9 mouse cellular contexts compared by ENCODE assay signal in the genomic region with DNA sequence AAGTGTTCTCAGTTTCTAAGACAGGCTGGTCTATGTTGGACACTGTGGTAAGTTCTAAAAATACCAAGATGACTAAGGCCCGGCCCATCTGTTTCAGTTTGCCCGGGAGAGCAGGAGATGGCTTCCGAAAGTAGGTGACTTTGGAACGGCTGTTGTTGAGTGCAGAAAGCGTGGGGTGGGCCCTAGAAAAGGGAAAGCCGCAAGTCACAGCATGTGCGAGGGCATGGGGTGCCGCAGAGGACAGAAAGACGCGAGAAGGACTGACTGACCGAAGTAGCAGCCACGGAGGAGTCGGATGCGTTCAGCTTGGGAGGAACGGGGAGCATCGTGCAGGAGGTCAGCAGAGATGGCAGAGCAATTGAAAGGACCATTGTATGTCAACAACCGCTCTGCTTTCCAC. TPM values are rescaled to one million over a fixed set of nuclear protein-coding genes. Genes with fewer than 3 reads are reported as not detected.
DNase-seq lines count a peak whose midpoint lies in the region; ATAC-seq lines count a peak whose summit lies in the region.
"Had no signal": no experiment of that assay in that cellular context is flagged by ENCODE, and none has a peak within 500 bp of the region (broad histone marks: within the 10 kb centered on the region; RNA-seq: fewer than 3 reads in every experiment).

No protein-coding gene starts in this region.

- H3K4me2 ChIP-seq in midbrain, embryonic 11.5 days = no peak overlapping the region
- no peak overlapping the region for H3K4me2 ChIP-seq in midbrain, embryonic 15.5 days

- no peak for ATAC-seq in midbrain, embryonic 11.5 days (ENCODE audit: low FRiP score)
- ATAC-seq in midbrain, embryonic 15.5 days (replicated peaks) = no peak
- ATAC-seq: midbrain, embryonic 16.5 days had no signal

- H3K4me3 ChIP-seq in midbrain, embryonic 11.5 days (ENCODE audit: low read depth, low read length) = no peak overlapping the region
- no peak overlapping the region for H3K4me3 ChIP-seq in midbrain, embryonic 15.5 days
- no peak overlapping the region for H3K4me3 ChIP-seq in embryonic facial prominence, embryonic 10.5 days

- no peaks in the 10 kb centered on the region for H3K27me3 ChIP-seq in midbrain, embryonic 11.5 days (ENCODE audit: control insufficient read depth, insufficient read depth, low read length)
- no peaks in the 10 kb centered on the region for H3K27me3 ChIP-seq in midbrain, embryonic 15.5 days (replicated peaks)
- H3K27me3 ChIP-seq in embryonic facial prominence, embryonic 10.5 days (replicated peaks; ENCODE audit: low read depth, poor library complexity, severe bottlenecking) = no peaks in the 10 kb centered on the region

- DNase-seq in midbrain, embryonic 11.5 days (ENCODE audit: low spot score, missing footprints) = peak; percentile 62
- DNase-seq in gastrocnemius, postnatal 10 days = peak; percentile 8
- DNase-seq in layer of hippocampus, adult 8-10 months (ENCODE audit: low spot score in 2 of 2) = peak; percentile 61 to 69
- DNase-seq in right cerebral cortex, postnatal 36 days (ENCODE audit: low spot score in 2 of 2) = peak; percentile 64 to 77
- no peak for DNase-seq in urinary bladder, postnatal 25 days (ENCODE audit: low spot score)
- DNase-seq in embryonic facial prominence, embryonic 10.5 days (ENCODE audit: low spot score) = no peak
- no peak for DNase-seq in ovary, postnatal 10 days (ENCODE audit: low spot score)

- WGBS in midbrain, embryonic 11.5 days = 87% methylated on average over 17 of the region's 17 CpGs
- 85% methylated on average over 17 of the region's 17 CpGs for WGBS in midbrain, embryonic 15.5 days
- 83% methylated on average over 17 of the region's 17 CpGs for WGBS in embryonic facial prominence, embryonic 10.5 days

- no peak overlapping the region for H3K27ac ChIP-seq in midbrain, embryonic 11.5 days (ENCODE audit: low read depth, low read length)
- no peak overlapping the region for H3K27ac ChIP-seq in midbrain, embryonic 15.5 days
- no peak overlapping the region for H3K27ac ChIP-seq in embryonic facial prominence, embryonic 10.5 days (replicated peaks)

- H3K9me3 ChIP-seq in midbrain, embryonic 11.5 days (ENCODE audit: control insufficient read depth, low read length) = no peaks in the 10 kb centered on the region
- H3K9me3 ChIP-seq in midbrain, embryonic 15.5 days = no peaks in the 10 kb centered on the region
- H3K9me3 ChIP-seq in embryonic facial prominence, embryonic 10.5 days = no peaks in the 10 kb centered on the region

- H3K9ac ChIP-seq in midbrain, embryonic 11.5 days (ENCODE audit: low read length) = no peak overlapping the region
- H3K9ac ChIP-seq in midbrain, embryonic 15.5 days = no peak overlapping the region

- no peaks in the 10 kb centered on the region for H3K4me1 ChIP-seq in midbrain, embryonic 11.5 days (ENCODE audit: control insufficient read depth, insufficient read depth, low read length)
- H3K4me1 ChIP-seq in midbrain, embryonic 15.5 days = no peaks in the 10 kb centered on the region
- no peaks in the 10 kb centered on the region for H3K4me1 ChIP-seq in embryonic facial prominence, embryonic 10.5 days

- H3K36me3 ChIP-seq in midbrain, embryonic 11.5 days (ENCODE audit: control insufficient read depth, insufficient read depth, low read length) = no peaks in the 10 kb centered on the region
- peaks cover 5% of the 10 kb centered on the region; the same call in 1 of the 2 replicates for H3K36me3 ChIP-seq in midbrain, embryonic 15.5 days (replicated peaks)
- peaks cover 16% of the 10 kb centered on the region for H3K36me3 ChIP-seq in embryonic facial prominence, embryonic 10.5 days (replicated peaks)

RNA-seq across cellular contexts. Expression of gene Tfam, which starts 12.4 kb away (rescaled TPM):
- polyA plus RNA-seq in midbrain, embryonic 11.5 days (2014; fragmentation: Nextera tagmentation; extraction: Ambion mirVana) = 101 and 111 TPM in 2 replicates
- polyA plus RNA-seq in midbrain, embryonic 15.5 days (2015; fragmentation: Nextera tagmentation; extraction: Ambion mirVana) = 42.0 and 51.4 TPM in 2 replicates
- total RNA-seq in gastrocnemius, postnatal 10 days (2021) = 10 to 100 TPM; 48.1 to 53.0 TPM
- total RNA-seq in layer of hippocampus, adult 8-10 months (2022) = 10 to 100 TPM; 40.2 to 54.4 (median 44.8) TPM
- polyA plus RNA-seq in embryonic facial prominence, embryonic 10.5 days (2016; fragmentation: Nextera tagmentation; extraction: Ambion mirVana) = 87.8 and 88.0 TPM in 2 replicates

RNA-seq across cellular contexts. Expression of gene Ube2d1, which starts 34.6 kb away (rescaled TPM):
- 176 and 184 TPM in 2 replicates for polyA plus RNA-seq in midbrain, embryonic 11.5 days (2014; fragmentation: Nextera tagmentation; extraction: Ambion mirVana)
- polyA plus RNA-seq in midbrain, embryonic 15.5 days (2015; fragmentation: Nextera tagmentation; extraction: Ambion mirVana) = 169 and 180 TPM in 2 replicates
- 100 to 1,000 TPM; 141 to 158 TPM for total RNA-seq in gastrocnemius, postnatal 10 days (2021)
- total RNA-seq in layer of hippocampus, adult 8-10 months (2022) = 10 to 100 TPM; 48.3 to 51.1 (median 49.1) TPM
- polyA plus RNA-seq in embryonic facial prominence, embryonic 10.5 days (2016; fragmentation: Nextera tagmentation; extraction: Ambion mirVana) = 101 and 107 TPM in 2 replicates

Comparison
In these comparisons a context has a peak if more than half of its experiments do, and no peak if none do; other contexts are left out.
1. DNase-seq: peak in midbrain, embryonic 11.5 days (single experiment), gastrocnemius, postnatal 10 days (single experiment), layer of hippocampus, adult 8-10 months (2 of 2) and right cerebral cortex, postnatal 36 days (2 of 2); none in urinary bladder, postnatal 25 days (single experiment), embryonic facial prominence, embryonic 10.5 days (single experiment) and ovary, postnatal 10 days (single experiment).